Mouse (Mus musculus) heart, postnatal 14 days (tissue): ENCODE measurements around the gene Tmem183a. TPM values are rescaled to one million over a fixed set of nuclear protein-coding genes. Genes with fewer than 3 reads are reported as not detected.

ENCODE experiments used
- DNase-seq, 2 experiments: peaks; one replicate each; pipeline ENCODE4 v3.0.0; 2021 to 2022
- intact Hi-C: fragments of 180-260 bp; cut with DNase I; formaldehyde crosslinking; loops from one replicate; pipeline ENCODE4 v1.15.1; 2025
- total RNA-seq, 2 experiments: library from RNA; stranded (reverse); gene quantifications; 2 replicates each; pipeline ENCODE4 v1.2.3; 2021

The Tmem183a gene
- total RNA-seq, 2 experiments from 2014 or later, result 22.6 to 22.8 TPM

- DNase-seq, result peak; percentile 79 to 91
- intact Hi-C loops, result loop anchor here (1.0 to 5.0 kb wide), 3 partner anchors 181 to 280 kb away; no protein-coding TSS in a partner anchor
Measured at GRCm38 (mm10) chr1:134331879-134332635, 29.7 kb downstream of the Tmem183a start.

DNA sequence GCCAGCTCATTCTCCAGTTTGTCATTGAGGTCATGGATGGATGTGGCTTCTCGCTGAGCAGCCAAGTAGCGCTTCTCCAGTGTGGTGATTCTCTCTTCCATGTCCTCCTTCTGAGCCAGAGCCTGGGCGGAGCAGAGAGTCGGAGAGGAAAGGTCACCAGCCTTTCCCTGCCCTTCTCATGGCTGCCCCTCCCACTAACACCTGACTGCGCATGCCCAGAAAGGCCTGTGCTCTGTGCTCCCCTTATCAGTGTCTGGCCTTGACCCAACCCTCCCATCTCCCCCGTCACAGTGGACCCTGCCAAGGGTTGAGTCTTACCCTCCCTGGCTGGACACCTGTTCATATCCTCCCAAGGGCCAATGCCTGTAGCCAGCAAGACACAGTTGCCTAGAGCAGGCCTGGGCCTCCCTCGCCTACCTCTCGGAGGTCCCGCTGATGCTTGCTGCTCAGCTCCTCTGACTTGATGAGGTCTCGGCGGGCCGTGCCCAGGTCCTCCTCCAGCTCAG, 34.9 kb downstream of the Tmem183a start:
- no peak for DNase-seq
- intact Hi-C loops, result no loop called here

GRCm38 (mm10) chr1:134322591-134322990, 39.2 kb downstream of the Tmem183a start:
- DNase-seq, result peak; percentile 48 to 73
- intact Hi-C loops, result loop anchor here (2.0 kb wide), 3 partner anchors 78 to 172 kb away; no protein-coding TSS in a partner anchor

DNA sequence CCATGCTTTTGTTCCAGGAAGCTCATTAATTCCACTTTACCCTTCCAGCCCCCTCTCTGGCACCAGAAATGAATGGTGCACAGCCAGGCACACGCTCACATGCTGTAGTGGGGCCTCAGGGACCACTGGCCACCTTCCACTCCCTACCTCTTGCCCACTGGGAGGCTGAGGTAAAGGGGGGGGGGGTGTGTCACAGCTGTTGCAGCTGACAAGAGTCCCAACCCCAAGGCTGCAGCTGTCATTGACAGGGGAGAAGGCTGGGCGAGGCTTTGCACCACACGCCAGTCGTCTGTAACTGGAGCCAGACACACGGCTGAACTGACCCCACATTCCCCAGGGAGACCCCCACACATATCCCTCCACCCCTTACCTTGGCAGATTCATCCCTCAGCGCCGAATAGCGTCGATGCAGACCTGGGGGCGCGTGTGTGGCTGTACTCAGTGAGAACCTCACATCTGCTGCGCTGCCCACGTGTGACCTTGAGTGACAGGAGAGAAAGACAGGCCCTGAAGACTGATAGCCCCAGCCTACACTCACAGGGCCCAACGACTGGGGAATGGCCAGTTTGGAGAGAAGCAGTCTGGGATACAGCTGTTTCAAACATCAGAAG, 41.0 kb downstream of the Tmem183a start:
- intact Hi-C loops, result no loop called here
- DNase-seq, result no peak

- no peak for DNase-seq
- intact Hi-C loops, result no loop called here
Measured at GRCm38 (mm10) chr1:134318261-134318660, 43.5 kb downstream of the Tmem183a start.

- DNase-seq, result no peak
- intact Hi-C loops, result no loop called here
Measured at GRCm38 (mm10) chr1:134316361-134316760, 45.4 kb downstream of the Tmem183a start.

DNA sequence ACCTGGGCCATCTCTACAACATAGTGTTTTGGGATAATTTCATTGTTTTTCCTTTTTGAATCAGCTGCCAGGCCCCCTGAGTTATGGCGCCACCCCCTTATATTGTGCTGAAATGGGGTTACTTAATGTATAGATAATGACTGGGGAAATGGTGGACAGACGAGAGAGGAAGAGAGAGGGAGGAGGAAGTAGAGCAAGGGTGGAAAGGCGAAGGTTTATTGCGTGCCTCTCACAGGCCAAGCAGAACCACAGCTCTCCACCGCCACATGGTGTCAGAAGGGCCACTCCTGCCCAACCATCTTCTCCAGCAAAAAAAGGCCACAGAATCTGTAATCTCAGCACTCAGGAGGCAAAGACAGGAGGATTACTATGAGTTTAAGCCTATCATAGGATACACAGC, 46.6 kb downstream of the Tmem183a start:
- intact Hi-C loops, result no loop called here
- no peak for DNase-seq

DNA sequence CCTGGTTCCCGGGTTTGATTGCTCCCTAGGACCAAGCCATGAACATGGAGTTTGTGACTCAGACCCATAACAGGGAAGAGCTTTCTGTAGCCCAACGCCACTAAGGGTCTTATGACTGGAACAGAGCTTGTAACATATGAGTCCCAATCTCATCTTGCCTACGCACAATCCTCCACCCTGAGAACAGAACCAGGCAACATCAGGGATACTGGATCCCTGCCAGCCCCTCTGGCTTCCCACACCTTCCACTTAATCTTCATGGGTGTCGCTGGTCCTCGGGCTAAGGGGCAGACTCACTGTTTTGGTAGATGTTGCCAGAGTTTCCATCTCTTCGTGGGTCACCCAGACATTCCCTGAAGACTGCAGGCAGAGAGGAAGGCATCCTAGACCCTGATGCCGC, 50.0 kb downstream of the Tmem183a start:
- intact Hi-C loops, result no loop called here
- DNase-seq, result no peak

GRCm38 (mm10) chr1:134310729-134311128, 51.0 kb downstream of the Tmem183a start:
- no peak for DNase-seq
- intact Hi-C loops, result no loop called here

GRCm38 (mm10) chr1:134310291-134310690, 51.5 kb downstream of the Tmem183a start:
- intact Hi-C loops, result no loop called here
- no peak for DNase-seq

GRCm38 (mm10) chr1:134307409-134307808, 54.4 kb downstream of the Tmem183a start:
- DNase-seq, result no peak
- intact Hi-C loops, result no loop called here

DNA sequence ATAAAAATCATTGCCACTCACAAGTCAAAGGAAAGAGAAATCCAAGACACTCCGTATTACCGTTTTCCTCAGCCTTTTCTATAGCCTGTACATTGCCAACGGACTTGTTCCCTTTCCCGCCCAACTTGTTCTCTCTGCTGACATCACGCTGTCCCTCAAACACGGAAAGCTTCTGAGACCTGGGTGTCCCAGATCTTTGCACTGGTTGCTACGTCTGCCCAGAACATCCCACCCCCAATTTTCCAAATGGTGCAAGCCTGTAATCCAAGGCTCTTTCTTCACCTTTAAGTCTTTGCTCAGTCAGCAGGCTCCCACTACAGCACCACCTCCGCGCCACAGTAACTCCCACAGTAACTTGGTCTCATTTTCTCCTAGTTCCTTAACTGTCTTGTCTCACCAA, 56.8 kb downstream of the Tmem183a start:
- intact Hi-C loops, result no loop called here
- DNase-seq, result no peak

GRCm38 (mm10) chr1:134302568-134303238, 59.1 kb downstream of the Tmem183a start:
- intact Hi-C loops, result no loop called here
- DNase-seq, result peak; percentile 72 to 79

GRCm38 (mm10) chr1:134298636-134299411, 63.0 kb downstream of the Tmem183a start:
- intact Hi-C loops, result no loop called here
- peak; percentile 56 to 62 for DNase-seq

- intact Hi-C loops, result no loop called here
Measured at GRCm38 (mm10) chr1:134297265-134297664, 64.5 kb downstream of the Tmem183a start.

More at GRCm38 (mm10) chr1:134297265-134297664, 64.5 kb downstream of the Tmem183a start:
- no peak for DNase-seq

Other genes with a start within 250 kb of the Tmem183a start
- gene Chil1, start 179.8 kb downstream of the Tmem183a start, total RNA-seq, result under 1 TPM; 0.62 to 0.71 TPM
- gene Mybph, start 168.5 kb downstream of the Tmem183a start, total RNA-seq, result not detected
- gene Adora1, start 126.5 kb downstream of the Tmem183a start, total RNA-seq, result 10 to 100 TPM; 20.3 to 23.0 TPM
- gene Myog, start 72.0 kb downstream of the Tmem183a start, total RNA-seq, result not detected
- gene Ppfia4, start 29.1 kb downstream of the Tmem183a start, total RNA-seq, result 1 to 10 TPM; 2.8 to 3.5 TPM
- gene 4933406M09Rik, start 24.0 kb upstream of the Tmem183a start, total RNA-seq, result not detected
- 10 to 100 TPM; 26.0 to 28.4 TPM for gene Cyb5r1, start 43.6 kb upstream of the Tmem183a start, total RNA-seq
- gene Adipor1, start 53.4 kb upstream of the Tmem183a start, total RNA-seq, result 100 to 1,000 TPM; 137 to 142 TPM
- gene Klhl12, start 93.6 kb upstream of the Tmem183a start, total RNA-seq, result 10 to 100 TPM; 18.1 to 19.9 TPM
- 10 to 100 TPM; 10.4 to 10.6 TPM for gene Rabif, start 132.7 kb upstream of the Tmem183a start, total RNA-seq
- gene Mgat4e, start 187.7 kb upstream of the Tmem183a start, total RNA-seq, result not detected
- gene Kdm5b, start 198.2 kb upstream of the Tmem183a start, total RNA-seq, result 10 to 100 TPM; 25.5 to 25.8 TPM